Mouse (Mus musculus) gastrocnemius, postnatal 36 days (tissue): ENCODE results near the gene Sestd1. TPM values are rescaled to one million over a fixed set of nuclear protein-coding genes. Genes with fewer than 3 reads are reported as not detected.

ENCODE experiments used
- DNase-seq, 2 experiments: peaks; one replicate each; pipeline ENCODE4 v3.0.0; 2022
- intact Hi-C: fragments of 180-260 bp; cut with DNase I; formaldehyde crosslinking; loops from one replicate; pipeline ENCODE4 v1.15.1; 2025
- total RNA-seq, 2 experiments: library from RNA; stranded (reverse); gene quantifications; 2 replicates each; pipeline ENCODE4 v1.2.3; 2021

The Sestd1 gene
- total RNA-seq, 2 experiments from 2014 or later: 9.2 to 10.4 TPM

DNA sequence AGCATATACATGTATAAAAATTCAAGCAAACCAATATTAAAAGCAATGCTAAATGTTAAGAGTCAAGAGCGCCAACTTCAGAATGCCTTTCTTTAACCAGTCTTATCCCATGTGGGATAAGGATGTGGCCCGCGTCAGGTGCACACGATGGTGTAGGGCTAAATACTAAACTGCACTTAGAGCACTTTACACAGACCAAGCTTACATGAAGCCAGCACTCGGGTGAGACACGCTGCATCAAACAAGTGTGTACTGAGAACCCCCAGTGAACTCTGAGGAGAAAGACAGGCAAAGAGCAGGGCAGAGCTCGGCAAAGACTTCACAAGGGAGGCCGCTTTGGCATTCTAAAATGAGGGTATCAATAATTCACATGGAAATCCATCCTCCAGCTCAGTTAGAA lies 129.1 kb downstream of the Sestd1 start:
- DNase-seq: no peak
- intact Hi-C loops: no loop called here

DNA sequence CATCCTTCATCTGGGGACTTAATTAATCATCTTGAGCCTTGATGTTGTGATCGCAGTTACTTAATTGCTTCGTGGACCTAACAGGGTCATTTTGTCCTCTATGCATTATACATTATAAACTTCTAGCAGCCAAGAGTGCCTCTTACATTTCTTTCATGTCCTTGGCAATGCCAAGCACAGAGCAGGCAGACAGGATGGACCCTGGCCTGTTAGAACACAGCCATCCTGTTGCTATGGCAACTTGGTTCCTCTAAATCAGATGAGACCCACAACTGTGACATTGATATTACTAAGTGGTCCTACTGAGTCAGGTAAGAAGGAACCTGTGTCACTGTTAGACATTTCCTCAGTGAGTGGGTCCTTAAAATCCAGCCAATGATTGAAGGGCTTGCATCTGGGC lies 130.8 kb downstream of the Sestd1 start:
- intact Hi-C loops: no loop called here
- DNase-seq: no peak

DNA sequence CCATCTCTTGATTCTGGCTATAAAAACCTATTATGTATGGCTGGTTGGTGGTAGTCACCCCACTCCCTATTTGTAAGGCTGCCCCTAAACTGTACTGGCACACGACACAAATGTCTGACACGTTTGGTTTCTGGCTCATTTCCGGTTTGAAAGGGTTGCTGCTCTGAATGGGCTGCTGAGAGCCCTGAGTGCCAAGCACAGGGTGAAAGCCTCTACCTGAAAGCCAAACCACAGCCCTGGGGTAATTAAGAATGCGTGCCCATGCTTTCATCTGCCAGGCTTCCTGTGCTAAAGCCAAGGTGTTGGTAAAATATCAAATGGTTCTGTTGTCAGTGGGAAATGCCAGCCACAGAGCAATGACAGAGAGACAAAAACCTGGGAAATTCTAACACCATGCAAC lies 132.2 kb downstream of the Sestd1 start:
- no peak for DNase-seq
- intact Hi-C loops: no loop called here

DNA sequence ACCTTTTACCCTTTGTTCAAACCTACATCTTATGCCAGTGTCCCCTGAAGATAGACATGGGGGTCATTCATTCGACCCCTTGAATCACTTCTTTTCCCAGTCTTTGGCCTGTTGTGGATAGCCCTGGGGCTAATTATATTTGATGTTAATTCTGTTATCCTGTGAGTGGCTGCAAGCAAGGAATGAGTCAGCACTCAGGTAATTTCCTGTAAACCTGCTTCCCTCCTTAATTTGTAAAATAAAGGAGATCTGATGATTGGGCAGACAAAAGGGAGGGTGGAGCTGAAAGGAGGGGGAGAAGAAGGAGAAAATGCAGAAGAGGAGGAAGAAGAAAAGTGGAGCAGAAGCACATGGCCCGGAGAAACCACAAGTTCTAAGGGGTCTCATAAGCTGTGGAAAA lies 133.4 kb downstream of the Sestd1 start:
- intact Hi-C loops: no loop called here
- no peak for DNase-seq

DNA sequence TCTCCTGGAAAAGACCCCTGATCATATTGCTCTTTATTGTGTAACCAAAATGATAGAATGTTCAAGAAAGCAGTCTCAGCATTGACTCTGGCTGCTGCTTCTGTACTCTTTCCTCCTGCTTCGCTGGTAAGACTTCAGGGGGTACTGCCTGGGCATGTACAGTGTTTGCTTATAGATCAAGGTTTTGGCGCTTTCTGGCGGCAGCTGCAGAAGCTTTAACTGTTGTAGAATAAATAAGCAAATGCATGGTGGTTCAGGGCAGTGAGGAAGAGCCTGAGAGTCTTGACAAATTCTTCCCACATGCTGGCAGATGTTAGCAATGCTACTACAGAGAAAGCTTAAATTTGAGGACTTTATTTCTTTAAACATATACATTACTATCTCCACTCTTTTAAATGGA lies 134.1 kb downstream of the Sestd1 start:
- intact Hi-C loops: no loop called here
- DNase-seq: no peak

DNA sequence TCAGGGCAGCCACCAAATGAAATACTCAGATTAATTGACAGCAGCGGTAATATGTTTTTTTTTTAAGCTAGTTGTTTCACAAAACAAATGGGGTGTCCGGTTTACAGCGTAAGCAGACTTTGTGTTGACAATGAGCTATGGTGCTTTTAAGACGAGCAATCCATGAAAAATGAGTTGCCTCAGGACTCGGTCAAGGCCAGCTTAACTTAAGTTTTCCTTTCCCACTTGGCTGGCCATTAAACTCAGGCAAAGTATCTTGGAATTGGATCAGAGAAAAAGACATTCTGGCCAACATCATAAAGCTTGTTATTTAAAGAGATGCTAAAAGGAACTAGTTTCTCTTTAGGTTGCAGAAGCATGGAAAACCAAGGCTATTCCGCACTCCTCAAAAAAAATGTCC lies 136.9 kb downstream of the Sestd1 start:
- intact Hi-C loops: no loop called here

DNA sequence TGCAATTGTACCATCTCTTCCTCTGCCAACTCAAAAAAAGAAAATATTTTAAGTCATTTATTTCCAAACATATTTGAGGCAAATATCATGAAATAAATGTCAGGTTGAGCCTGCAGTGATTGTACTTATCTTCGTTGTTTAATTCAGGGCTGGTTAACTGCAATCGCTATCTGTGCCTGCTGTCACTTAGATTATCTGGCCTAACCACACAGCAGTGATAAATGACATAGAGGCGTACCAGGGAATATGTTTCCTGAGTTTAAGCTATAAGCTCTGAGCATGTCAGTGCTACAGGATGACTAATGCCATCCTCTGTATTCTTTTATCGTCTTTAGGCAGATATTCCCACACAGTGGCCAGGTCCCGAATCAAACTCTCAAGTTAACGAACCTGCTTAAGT lies 141.5 kb downstream of the Sestd1 start:
- intact Hi-C loops: no loop called here
- no peak for DNase-seq

More for the DNA sequence above, 136.9 kb downstream of the Sestd1 start:
- no peak for DNase-seq

DNA sequence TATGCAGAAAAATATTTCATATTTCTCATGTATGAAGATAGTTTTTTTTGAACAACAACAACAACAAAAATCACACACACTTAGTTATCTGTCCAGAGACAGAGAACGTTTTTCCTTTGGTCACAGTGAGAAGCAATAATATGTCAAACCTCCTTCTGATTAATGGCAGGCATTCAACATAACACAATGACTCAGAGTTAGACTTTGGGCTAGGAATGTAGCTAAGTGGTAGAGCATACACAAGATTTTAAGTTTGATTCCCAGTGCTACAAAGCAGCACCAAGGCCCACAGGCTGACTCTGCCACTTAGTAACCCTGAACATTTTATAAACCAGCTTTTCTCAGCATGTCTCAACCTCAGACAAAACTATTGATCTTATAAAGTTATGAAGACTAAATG lies 145.5 kb downstream of the Sestd1 start:
- no peak for DNase-seq
- intact Hi-C loops: no loop called here

DNA sequence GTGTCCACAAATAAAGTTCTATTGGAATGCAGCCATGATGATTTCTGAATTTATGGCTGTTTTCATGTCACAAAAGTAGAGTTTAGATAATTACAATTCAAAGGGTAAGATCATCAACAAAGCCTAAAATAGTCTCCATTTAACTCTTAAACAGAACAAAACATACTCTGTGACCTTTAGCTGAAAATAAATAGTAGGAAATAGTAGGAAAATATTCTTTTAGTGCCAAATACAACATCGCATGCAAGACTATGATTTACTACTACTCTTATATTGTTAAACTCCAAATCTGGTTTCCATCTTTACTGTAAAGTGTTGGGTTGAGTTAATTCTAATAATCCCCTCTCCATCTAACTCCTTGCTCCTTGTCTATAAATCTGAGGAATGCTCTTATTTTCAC lies 147.0 kb downstream of the Sestd1 start:
- intact Hi-C loops: no loop called here
- DNase-seq: no peak

Other genes starting within 250 kb of the Sestd1 start
- 10 to 100 TPM in 1 of 2 experiments, 1 to 10 TPM in 1; 7.6 to 11.3 TPM for gene Ccdc141, start 110.0 kb downstream of the Sestd1 start, total RNA-seq